Mouse (Mus musculus) retina, postnatal 1 day (tissue): ENCODE data around the gene Ehd1.

Experiments used
- DNase-seq: peaks from one replicate; pipeline ENCODE4 v3.0.0-alpha.2; 2012

The Ehd1 gene

DNA sequence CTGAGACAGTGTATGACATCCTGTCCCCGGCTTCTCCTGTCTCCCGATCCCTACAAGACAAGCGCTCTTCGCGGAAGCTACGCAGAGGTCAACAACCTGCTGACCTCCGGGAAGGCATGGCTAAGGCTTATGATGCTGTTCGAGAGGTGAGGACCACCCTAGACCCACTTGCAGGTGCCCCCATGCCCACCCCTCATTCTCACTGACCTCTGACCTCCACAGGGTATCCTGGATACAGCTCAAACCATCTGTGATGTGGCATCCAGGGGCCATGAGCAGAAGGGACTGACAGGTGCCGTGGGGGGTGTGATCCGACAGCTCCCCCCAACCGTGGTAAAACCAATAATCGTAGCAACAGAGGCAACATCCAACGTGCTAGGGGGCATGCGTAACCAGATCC lies 15.1 kb upstream of the Ehd1 start:
- no peak for DNase-seq

DNA sequence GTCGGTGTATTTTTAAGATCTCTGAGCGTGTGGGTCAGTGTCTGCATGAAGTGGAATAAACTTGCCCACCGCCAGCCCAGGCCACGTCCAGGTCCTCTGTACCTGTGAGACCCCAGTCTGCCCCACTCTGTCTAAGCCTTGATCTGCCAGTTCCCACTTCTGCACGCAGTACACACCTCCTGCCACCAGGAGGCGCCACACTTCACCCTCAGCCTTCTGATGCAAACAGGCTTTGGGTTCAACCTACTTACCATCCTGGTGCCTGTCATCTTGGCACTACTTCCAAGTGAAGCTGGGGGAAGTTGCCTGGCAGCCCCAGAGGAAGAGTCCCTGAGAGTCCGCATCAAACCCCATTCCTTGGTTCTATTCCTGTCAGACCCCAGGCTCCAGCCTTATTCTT lies 14.3 kb upstream of the Ehd1 start:
- DNase-seq: peak; percentile 78

- DNase-seq: no peak
These were observed 13.6 kb upstream of the Ehd1 start for GRCm38 (mm10) chr19:6262839-6263433.

DNA sequence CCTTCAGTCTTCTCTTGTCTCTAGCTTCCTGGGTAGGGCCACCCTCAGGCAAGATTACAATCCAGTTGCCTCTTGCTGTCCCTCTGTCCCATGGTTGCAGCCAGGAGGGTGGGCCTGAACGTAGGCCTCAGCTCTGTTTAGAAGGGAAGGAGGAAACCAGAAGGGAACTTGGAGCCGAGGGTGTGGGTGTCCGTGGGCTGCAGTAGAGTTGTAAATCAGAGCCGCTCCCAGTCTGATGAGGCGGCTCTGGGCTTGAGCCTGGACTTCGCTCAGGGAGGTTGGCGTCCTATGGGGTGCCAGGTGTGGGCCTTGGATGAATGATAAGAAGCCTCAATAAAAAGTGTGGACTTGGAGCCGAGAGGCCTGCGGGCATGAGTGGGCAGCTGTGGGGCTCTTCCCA lies 12.3 kb upstream of the Ehd1 start:
- DNase-seq: no peak

- DNase-seq: no peak
These were observed 11.6 kb upstream of the Ehd1 start for GRCm38 (mm10) chr19:6264945-6265344.

DNA sequence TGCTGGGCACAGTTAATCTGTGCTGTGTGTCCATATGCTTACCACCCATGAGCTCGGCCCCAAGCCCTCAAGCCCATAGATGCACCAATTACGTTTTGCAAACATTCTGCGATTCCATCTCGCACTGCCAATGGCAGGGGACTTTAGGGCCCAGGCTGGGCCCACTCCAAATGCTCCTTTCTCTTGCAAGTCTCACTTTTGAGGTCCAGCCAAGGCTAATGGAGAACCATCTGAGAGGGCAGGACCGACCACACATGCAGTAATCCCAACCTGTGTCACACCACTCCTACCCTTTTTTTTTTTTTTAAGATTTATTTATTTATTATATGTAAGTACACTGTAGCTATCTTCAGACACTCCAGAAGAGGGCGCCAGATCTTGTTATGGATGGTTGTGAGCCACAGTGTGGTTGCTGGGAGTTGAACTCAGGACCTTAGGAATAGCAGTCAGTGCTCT lies 10.8 kb upstream of the Ehd1 start:
- DNase-seq: no peak

- DNase-seq: no peak
These were observed 9.0 kb upstream of the Ehd1 start for GRCm38 (mm10) chr19:6267306-6268169.

DNA sequence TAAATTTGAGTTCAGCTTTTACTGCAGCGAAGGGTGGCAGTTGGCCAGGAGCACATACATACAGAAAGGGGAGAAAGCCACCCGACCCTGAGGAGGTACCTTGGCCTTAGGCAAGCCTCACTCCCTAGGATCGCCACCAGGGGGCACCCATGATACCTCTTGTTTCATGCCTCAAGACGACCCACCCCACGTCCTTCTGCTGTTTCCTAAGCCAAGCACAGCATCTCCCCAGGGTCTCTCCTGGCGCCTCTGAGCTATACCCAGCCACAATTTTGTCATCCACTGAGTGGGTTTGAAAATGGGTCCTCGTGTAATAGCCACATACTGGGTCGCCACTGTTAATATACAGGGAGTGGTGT lies 8.4 kb upstream of the Ehd1 start:
- peak; percentile 91 for DNase-seq

DNA sequence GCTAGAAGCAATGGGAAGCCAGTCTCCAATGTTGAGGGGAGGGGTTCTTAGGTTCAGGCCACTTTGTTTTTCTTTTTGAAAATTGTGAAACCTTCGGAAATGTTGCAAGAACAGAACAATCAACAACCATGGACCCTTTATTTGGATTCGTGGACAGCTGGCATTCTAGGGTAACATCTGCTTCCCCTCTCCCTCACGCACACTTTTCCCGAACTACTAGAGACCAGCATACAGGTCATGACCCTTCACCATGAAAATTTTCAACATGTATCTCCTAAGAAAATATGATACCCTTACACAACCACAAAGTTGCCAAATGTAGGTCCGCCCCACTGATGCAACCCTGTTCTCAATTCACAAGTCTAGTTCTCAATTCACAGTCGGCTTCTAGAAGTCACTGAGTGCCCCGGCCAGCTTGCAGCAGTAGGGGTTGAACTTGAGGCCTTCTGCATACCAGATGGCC lies 7.8 kb upstream of the Ehd1 start:
- no peak for DNase-seq

- DNase-seq: no peak
These were observed 6.6 kb upstream of the Ehd1 start for GRCm38 (mm10) chr19:6269798-6270475.

GRCm38 (mm10) chr19:6270661-6271060 lies 5.9 kb upstream of the Ehd1 start:
- DNase-seq: no peak

DNA sequence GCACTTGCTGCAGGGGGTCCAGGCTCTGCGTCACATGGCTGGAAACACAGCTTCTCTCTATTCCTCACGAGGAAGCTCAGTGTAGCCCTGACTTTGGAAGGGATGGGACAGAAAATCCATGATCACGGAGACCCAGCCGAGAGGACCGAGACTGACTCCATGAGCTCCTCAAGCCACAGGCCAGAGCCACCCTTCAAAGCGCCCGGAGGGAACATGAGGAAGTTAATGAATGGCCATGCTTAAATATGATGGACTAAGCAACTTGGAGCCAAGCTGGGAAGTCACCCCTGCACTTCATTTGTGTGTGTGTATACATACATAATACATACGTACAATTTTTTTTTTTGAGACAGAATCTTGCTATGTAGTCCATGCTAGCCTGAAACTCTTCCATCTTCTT lies 5.3 kb upstream of the Ehd1 start:
- DNase-seq: no peak

GRCm38 (mm10) chr19:6272053-6272452 lies 4.5 kb upstream of the Ehd1 start:
- DNase-seq: no peak

DNA sequence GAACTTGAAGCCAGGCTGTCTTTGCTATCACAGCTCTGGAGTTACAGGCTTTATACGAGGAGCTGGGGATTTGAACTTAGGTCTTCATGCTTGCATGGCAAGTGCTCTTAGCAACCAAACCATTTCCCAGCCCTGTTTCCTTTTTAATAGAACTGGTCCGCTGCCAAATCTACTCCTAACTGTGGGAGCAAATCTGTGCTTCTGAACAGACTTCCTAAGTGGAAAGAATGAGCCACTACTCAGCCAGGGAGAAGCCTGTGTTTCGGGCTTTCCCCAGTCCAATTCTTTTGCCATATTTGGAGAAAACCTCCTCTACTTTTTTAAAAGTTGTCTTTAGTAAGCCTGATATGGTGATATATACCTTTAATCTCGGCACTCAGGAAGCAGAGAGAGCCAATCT lies 3.8 kb upstream of the Ehd1 start:
- no peak for DNase-seq

GRCm38 (mm10) chr19:6273592-6273991 lies 2.9 kb upstream of the Ehd1 start:
- DNase-seq: no peak

GRCm38 (mm10) chr19:6273998-6274608 lies 2.4 kb upstream of the Ehd1 start:
- DNase-seq: no peak

DNA sequence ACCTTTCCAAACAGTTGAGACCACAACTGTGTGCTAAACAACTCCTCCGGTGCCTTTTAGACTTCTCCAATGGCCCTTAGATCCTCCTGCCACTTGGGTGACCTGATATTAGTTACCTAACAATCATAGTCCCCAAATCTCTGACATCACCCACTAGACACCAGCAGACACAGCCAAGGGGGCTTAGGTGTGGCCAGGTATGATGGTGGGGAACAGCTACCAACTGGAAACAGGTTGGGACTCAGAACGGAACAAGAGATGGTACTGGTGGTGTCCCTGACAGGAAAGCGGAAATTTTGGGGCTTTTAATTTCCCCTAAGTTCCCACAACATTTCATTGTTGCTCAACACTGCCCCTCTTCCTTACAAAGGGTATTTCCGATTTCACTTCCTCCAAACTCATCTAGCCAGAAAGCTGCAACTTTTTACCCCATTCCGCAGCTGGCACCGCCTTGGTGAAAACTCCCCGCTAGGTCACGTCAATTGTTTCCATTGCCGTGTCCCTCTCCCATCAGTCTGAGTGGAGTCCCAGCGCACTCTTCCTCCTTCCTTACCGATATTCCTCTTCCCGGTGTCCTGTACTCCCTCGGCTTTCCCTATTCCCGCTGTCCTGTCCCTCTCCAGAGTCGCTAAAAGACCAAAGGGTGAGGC lies 660 bp upstream of the Ehd1 start:
- no peak for DNase-seq

DNA sequence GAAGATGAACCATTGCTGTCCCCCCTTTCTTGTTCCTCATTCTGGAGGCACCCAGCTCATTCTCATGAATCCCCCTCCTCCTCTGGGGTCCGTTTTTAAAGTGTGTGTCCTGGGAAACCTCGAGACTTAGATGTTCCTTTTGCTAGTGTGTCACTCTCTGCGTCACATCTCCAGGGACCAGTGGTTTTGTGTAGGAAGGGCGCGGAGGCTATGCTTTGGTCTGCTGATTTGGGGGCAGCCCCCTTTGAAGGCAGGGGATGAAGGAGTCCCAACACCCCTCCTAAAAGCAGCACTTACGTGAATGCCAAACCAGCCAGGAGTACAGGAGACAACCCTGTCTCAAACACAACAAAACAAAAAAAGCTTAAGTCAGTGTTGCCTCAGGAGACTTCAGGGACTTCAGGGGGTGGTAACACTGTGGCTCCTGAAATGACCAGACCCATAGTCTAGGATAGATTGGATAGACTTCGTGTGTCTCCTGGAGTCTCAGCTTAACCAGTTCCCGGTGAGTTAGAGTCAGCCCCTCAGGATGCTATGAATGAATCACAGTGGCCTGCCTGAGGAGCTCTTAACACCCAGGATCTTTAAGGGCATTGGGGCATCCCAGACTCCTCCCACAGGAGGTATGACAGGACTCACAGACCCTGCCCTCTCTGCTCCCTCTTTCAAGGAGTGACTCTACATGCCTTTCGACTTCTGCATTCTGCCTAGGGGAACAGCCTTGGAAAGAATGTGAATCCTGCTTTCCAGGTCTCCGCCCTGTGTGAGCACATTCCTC lies 1.3 kb downstream of the Ehd1 start:
- DNase-seq: peak; percentile 23

GRCm38 (mm10) chr19:6278439-6279073 lies 2.0 kb downstream of the Ehd1 start:
- DNase-seq: no peak

DNA sequence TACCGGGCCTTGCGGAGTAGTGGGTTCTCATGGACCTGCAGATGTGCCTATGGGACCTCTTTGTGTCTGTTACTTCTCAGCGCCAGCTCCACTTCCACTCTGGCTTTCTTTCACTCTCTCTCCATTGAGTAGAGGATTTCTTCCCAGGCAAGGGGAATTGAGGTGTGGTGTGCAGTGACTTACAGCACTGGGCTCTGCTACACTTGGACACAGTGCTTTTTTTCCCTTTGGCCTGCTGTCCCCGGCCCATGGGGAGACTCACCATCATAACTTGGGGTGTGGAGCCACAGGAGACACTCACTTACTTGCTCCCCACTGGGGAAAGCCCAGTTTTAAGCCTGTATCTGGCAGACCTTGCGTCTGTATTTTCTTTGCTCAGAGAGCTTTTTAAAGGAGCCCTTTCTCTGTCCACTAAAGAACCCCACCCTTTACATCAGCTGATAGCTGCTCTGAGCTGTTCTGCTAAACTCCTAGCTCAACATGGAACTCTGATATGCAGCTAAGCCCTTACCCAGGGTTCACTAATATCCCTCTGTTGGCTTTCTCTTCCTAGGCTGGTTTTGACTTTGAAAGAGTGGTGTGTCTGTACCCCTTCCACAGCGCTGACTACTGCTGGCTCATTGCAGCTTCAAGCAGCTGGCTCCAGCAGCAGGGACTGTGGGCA lies 3.1 kb downstream of the Ehd1 start:
- no peak for DNase-seq

- DNase-seq: no peak
These were observed 4.0 kb downstream of the Ehd1 start for GRCm38 (mm10) chr19:6280554-6280953.
